Mouse (Mus musculus): ENCODE data around the gene Zc3h12d.
"Not testable (repeated sequence)": the region's sequence is repeated elsewhere in the genome, so short reads cannot be mapped to it uniquely, and the experiment has no call there.

Gene Zc3h12d

DNA sequence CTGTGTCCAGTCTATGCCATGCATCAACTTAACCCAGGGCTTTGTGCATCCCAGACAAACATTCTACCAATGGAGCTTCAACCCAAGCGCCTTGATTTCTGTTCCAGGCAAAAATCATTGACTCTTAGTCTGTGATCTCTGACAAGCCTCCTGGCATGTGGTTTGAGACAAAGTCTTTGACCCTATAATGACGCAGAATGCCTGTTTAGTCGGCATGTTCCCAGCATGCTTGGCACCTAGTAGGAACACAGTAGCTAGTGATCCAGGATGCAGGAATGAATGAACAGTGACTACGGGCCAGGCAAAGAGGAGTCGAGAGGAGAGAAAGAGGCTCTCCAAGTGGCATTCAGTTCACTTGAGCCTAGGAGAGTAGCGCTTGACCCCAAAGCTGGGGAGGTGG, 31.1 kb downstream of the Zc3h12d start:
- ChIA-PET POLR2A (no interaction called here), CTCF (interaction anchor here in 1 of 4 experiments (0.6 kb wide), 2 partner anchors 232 to 530 kb away, joined by 3 to 4 read pairs; no protein-coding TSS in a partner anchor)

DNA sequence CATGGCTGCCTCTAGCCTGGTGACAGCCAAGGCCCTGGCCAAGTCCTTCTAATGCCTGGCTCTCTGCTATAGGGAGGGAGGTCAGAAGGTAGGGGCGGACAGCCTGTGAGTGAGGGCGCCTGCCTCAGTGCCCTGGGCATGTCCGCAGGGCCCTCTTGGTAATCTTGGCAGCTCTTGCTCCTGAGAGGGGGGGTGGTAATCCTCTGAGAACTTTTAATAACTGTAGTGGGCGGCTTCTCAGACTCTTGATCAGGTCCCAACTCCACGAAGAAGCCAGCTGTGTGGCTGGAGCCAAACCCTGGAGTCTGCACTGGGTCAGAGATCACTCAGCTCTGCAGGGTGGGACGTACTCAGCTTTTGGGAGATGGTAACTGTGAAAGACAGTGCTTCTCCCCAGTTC, 31.9 kb downstream of the Zc3h12d start:
- POLR2A ChIA-PET = no interaction called here

DNA sequence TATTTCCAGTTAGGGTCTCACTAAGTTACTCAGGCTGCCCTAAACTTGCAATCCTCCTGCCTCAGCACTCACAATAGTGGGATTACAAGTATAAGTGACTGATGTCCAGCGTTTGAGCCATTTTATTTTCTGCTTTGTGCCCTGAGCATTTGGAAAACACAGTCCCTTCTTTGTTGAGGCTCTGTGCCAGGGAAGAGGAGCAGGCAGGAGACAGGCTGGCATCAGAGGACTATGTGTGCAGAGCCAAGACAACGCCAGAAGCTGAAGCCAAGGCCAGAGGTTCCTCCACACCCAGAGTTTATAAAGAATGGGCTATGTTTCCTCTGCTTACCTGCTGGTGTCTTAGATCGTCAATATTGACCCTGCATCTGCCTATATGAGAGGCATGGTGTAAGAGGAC, 32.5 kb downstream of the Zc3h12d start:
- CTCF ChIA-PET = no interaction called here
- POLR2A ChIA-PET = interaction anchor here in 1 of 4 experiments (0.7 kb wide), 1 partner anchor 383 kb away, joined by 3 read pairs; no protein-coding TSS in a partner anchor

More for the DNA sequence above, 31.9 kb downstream of the Zc3h12d start:
- CTCF ChIA-PET = interaction anchor here in 1 of 4 experiments (0.6 kb wide), 2 partner anchors 381 to 530 kb away, joined by 4 to 6 read pairs; no protein-coding TSS in a partner anchor

DNA sequence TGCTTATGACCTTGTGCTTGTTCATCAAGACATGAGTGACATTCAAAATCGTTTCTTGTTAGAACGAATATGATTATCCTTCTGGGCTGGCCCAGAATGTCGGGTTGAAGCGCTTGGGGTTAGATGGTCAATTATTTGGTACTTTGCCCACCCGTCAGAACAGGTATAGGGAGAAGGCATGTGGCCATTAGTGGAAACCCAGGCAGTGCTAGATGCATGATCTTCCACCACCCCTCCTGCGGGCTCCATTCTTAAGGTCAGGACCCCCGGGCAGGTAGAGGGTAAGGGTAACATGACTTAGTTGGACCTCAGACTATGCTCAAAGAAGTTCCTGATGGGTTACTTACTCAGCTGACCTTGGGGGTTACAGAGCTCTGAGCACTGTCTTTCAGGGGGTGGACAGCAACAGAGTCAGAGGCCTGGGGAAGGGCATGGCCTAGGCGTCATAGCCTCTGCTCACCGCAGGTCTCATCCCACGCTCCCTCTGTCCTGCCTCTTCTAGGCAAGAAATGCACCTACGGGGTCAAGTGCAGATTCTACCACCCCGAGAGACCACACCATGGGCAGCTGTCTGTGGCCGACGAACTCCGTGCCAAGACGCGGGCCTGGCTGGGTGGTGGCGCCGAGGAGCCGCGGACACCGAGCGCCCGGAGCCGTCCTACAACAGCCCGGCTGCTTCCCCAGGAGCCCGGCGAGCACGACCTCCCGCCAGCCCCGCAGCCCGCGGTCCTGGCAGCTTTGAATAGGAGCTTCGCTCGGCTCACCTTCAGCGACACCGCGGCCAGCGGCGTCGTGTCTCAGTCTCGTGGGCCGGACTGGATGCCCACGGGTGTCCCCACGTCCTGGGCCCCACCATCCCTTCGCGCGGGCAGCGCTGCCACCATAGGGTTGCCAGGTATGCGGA, 34.7 kb downstream of the Zc3h12d start:
- ChIA-PET CTCF (interaction anchor here in 3 of 4 experiments (0.6 to 1.4 kb wide), 3 partner anchors 18 to 329 kb away, joined by 3 to 7 read pairs (median 3); no protein-coding TSS in a partner anchor), POLR2A (interaction anchor here in 1 of 4 experiments (0.9 kb wide), 1 partner anchor 129 kb away, joined by 3 read pairs; no protein-coding TSS in a partner anchor)

DNA sequence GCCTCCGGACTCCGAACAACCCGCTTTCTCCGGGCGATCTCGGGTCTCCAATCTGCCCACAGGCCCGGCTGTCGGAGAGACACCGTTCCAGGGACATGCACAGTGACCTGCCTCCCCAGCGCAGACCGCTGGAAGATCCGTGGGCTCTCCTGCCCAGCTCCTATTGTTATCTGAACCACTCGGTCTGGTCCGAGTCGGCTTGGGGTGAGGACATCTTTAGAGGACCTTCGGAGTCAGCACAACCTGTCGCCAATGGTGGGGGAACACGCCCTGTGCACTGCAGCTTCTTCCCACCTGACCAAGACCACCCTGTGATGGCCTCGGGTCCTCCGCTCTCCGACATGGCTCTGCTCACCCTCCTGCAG, 35.4 kb downstream of the Zc3h12d start:
- POLR2A ChIA-PET = interaction anchor here in 1 of 4 experiments (0.9 kb wide), 1 partner anchor 130 kb away, joined by 3 read pairs; no protein-coding TSS in a partner anchor
- CTCF ChIA-PET = interaction anchor here in 1 of 4 experiments (0.6 kb wide), 1 partner anchor 17 kb away, joined by 3 read pairs; no protein-coding TSS in a partner anchor

DNA sequence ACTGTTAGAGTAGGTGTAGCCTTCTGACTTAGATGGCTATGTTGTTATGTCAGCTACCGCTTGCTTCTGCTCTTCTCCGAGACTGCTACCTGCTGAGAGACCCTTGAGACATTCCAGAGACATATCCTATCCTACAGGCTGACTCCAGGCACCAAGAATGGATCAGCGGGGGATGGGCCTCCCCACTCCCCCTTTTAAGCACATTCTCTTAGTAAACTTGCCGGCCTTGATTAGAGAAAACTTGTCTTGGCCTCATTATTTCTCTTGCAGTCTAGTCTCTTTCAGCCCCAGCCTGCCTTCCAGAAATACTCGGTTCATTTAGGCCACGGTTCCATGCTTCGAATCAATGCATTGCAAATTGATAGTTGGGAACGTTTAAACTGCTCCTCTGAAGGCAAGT, 37.5 kb downstream of the Zc3h12d start:
- CTCF ChIA-PET = interaction anchor here in 1 of 4 experiments (0.9 kb wide), 1 partner anchor 326 kb away, joined by 7 read pairs; no protein-coding TSS in a partner anchor

DNA sequence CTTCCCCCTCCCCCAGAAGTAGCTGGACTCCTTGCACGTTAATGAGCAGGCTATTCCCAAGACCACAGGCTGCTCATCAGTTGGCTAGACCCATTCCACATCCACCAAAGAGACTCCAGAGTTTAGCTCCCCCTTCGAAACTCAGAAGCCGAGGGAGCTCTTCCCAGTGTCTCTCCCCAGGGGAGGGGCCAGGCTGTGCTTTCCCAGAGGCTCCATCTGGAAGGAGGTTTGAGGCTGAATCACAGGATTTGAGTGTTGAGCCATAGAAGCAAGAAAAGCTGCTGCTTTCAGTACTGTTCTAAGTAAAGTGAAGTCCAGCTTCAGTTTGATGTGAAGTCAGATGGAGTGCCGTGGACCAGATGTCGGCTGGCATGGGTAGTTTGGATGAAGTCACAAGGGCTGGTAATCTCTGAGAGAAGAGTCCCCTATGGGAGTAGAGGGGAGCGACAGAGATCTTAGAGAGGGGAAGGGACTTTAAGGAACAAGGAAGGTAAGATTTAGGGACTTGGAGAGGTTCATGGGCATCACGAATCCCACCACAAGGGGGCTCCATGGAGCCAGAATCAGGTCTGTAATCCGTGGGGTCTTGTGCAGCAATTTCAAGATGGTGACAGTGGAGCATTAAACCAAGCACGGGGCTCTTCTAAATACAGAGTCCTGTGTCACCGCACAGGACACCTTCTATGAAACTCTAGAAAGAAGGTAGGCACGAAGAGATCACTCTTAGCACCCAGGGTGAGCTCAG, 38.5 kb downstream of the Zc3h12d start:
- ChIA-PET CTCF (interaction anchor here in 3 of 4 experiments (0.8 to 1.2 kb wide), 6 partner anchors 37 to 371 kb away, joined by 3 to 7 read pairs (median 4); no protein-coding TSS in a partner anchor), POLR2A (interaction anchor here in 1 of 4 experiments (0.6 to 0.7 kb wide), 2 partner anchors 29 to 947 kb away, joined by 3 to 4 read pairs; no protein-coding TSS in a partner anchor)

More for the DNA sequence above, 37.5 kb downstream of the Zc3h12d start:
- POLR2A ChIA-PET = no interaction called here

DNA sequence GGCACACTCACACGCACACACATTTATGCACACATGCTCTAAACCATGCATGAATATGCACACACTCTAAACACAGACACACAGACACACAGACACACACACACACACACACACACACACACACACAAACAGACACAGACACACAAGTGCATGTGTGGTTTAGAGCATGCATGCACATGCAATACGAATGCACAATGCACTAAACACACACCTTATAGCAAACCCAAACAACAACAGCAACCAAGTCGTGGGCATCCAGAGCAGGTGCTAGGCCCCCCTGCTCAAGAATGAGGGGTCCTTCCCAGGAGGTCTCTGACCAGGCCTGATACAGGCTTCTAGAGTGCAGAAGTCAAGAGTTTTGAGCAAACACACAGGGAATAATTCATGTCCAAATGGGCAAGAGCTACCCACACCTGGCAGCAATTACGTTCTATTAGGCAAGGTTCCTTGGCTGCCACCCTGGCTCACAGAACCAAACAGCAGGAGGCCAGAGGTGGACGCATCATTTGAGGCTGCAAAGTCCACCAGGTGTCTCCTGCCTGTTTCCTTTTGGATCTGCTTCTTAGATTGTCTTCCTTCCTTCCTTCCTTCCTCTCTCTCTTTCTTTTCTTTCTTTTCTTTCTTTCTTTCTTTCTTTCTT, 39.2 kb downstream of the Zc3h12d start:
- CTCF ChIA-PET = interaction anchor here in 2 of 4 experiments (0.9 to 1.2 kb wide), 4 partner anchors 79 to 371 kb away, joined by 3 to 5 read pairs (median 4); no protein-coding TSS in a partner anchor
- POLR2A ChIA-PET = interaction anchor here in 1 of 4 experiments (0.7 kb wide), 1 partner anchor 99 kb away, joined by 3 read pairs; no protein-coding TSS in a partner anchor

DNA sequence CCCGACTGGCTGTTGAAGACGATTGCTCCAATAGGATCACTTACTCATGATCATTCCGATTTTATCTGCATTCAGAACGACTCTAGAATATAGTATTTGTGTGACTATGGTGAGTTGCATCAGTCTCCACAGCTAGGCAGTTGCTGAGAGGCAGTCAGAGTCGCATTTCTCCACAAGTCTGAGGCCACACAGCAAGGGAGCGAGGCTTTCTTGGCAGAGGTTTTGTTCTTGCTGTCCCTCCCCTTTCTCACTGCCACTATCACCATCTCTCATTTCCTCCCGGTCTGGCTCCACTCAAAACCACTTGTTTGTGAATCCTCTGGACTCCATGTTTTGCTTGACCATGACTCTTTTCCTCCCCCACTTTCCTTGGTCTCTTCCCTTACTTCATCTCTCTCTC, 41.9 kb downstream of the Zc3h12d start:
- ChIA-PET POLR2A (interaction anchor here in 1 of 4 experiments (0.6 kb wide), 1 partner anchor 852 kb away, joined by 4 read pairs; no protein-coding TSS in a partner anchor), CTCF (no interaction called here)

DNA sequence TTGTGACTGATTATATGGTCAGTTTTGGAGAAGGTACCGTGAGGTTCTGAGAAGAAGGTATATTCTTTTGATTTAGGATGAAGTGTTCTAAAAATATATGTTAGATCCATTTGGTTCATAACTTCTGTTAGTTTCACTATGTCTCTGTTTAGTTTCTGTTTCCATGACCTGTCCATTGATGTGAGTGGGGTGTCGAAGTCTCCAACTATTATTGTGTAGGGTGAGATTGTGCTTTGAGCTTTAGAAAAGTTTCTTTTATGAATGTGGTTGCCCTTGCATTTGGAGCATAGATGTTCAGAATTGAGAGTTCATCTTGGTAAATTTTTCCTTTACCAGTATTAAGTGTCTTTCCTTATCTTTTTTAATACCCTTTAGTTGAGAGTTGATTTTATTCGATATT, 48.0 kb downstream of the Zc3h12d start:
- CTCF ChIA-PET, POLR2A ChIA-PET: not testable (repeated sequence)

DNA sequence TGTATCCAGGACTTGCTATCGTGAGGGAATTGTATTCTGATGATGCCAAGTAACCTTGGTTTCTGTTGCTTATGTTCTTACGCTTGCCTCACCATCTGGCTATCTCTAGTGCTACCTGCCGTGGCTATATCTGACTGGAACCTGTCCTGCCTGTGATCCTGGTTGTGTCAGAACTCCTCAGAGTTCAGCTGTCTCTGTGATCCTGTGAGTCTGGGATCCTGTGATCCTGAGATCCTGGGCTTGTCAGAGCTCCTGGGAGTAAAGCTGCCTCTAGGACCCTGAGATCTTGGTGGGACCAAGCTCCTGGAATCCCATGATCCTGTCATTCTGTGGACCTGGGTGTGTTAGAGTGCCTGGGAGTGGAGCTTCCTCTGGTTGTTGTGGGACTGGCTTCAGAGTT, 49.7 kb downstream of the Zc3h12d start:
- ChIA-PET POLR2A (no interaction called here), CTCF (interaction anchor here in 3 of 4 experiments (1.6 to 1.7 kb wide), 3 partner anchors 314 kb away, joined by 3 to 7 read pairs (median 6); no protein-coding TSS in a partner anchor)

DNA sequence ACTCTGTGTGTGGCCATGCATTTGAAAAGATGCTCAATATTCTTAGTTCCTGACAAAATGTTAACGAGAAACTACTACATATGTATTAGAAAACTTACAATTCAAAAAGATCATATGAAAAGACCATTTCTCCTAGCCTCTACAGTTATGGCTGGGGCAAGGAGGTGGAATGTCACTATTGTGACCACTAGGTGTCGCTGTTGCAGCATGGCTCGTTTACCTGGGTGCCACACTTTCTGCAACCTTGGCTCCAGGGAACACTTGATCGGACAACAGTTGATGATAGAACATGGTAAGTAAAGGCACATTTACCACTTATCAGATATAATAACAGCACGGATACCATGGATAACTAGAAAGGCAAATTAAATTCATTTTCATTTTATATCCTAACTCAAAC, 51.3 kb downstream of the Zc3h12d start:
- POLR2A ChIA-PET = no interaction called here
- CTCF ChIA-PET = interaction anchor here in 2 of 4 experiments (0.6 to 1.7 kb wide), 3 partner anchors 195 to 313 kb away, joined by 3 to 9 read pairs (median 7); no protein-coding TSS in a partner anchor

DNA sequence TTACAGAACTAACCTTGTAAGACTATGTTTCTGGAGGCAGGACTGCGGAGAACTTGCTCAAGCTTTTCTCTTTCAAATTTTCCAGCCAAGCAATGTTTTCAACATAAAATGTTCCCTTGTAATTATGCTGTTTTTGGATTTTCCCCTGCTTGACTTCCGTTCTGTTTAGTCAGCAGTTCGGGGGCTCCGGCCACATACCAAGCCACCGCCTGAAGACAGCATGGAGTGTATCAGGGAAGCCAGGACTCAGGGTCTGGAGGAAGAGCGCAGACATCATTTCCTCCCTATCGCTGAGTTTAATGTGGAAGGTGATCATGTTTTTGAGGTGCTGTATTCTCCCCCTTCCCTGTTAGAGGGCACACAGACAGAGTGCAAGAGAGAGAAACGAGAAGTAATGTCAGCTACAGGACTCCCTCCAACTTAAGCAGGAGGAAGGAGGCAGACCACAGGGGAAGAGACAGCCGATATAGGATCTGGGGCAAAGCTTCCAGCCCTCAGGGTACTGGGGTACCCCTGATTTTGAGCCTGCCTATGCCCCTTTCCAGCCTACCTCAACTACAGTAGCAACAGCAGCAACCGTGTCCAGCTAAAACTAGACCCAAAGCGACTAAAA, 56.1 kb downstream of the Zc3h12d start:
- CTCF ChIA-PET = interaction anchor here in 1 of 4 experiments (1.0 kb wide), 1 partner anchor 308 kb away, joined by 3 read pairs; no protein-coding TSS in a partner anchor

DNA sequence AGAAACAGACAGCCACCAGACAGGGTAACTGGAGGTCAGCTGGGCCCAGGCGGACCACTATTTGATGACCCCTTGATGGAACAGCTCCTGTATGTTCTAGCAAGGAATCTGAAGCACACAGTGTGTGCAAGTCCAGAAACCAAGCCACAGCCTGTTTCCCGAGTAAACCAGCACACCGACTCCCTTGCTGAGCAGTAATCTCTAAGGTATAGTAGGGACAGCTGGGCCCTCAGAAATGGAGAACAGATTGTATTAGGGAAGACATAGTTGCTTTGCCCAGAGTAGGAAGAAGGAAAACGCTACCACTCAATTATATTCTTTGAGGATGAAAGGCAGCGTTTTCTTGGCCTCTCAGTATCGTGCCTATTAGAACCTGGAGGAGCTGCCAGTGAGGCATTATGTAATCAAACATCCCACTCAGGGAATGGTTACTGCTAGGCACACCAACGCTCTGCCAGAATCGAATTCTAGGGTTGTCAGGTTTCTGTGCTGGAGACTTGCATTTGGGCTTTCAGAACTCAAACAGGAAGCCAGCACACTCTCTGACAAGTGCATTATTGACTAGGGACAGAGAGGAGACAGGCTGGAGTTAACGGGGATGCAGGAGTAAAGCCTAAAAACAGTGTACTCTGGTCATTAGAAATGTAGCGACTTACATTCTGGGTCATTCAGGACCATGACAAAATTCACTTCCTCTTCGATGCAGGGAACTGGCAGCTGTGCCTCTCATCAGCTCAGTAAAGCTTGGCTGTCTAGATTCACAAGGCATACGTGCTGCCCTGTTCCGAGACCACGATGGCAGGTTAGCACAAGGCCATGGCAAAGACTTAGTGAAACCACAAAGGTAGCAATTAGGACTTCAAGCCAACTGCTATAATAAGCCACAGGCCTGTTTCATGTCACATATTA, 68.7 kb downstream of the Zc3h12d start:
- POLR2A ChIA-PET = interaction anchor here in 1 of 4 experiments (2.3 kb wide), 1 partner anchor 10 kb away, joined by 6 read pairs; no protein-coding TSS in a partner anchor
- CTCF ChIA-PET = interaction anchor here in 1 of 4 experiments (1.3 kb wide), 1 partner anchor 295 kb away, joined by 3 read pairs; no protein-coding TSS in a partner anchor

More for the DNA sequence above, 56.1 kb downstream of the Zc3h12d start:
- POLR2A ChIA-PET = interaction anchor here in 1 of 4 experiments (0.6 kb wide), 1 partner anchor 271 kb away, joined by 3 read pairs; no protein-coding TSS in a partner anchor

DNA sequence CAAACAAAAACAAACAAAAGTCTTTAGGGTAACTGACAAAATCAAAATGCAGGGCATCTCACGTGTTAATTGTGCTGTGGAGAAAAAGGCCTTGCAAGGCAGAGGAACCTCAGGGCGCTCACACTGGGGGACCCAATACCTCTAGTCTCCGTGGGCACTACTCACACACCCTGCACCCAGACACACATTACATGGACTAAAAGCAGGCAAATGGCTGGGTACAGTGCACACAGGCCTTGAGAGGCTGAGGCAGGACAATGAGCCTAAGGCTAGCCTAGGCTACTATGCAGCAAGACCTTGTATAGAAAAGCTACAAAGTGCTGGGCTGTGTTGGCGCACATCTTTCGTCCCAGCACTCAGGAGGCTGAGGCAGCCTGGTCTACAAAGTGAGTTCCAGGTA, 71.9 kb downstream of the Zc3h12d start:
- CTCF ChIA-PET = no interaction called here
- POLR2A ChIA-PET = no interaction called here

DNA sequence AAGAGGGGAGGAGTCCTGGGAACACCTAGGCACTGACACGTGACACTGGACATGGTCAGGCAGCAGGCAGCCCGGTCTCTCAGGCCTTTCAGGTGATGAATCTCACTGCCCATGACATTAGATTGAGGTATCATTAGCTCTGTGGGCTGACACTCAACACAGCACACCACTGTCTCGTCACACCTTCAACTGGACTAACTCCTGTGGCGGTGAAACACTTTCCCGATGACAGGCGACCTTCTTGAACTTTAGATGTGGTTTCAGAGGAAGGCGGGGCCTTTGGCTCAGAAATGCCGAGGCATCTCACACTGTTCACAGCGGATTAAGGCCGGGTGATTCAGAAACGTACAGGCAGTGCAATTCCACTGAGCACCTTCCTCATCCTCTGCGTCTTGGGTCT, 74.9 kb downstream of the Zc3h12d start:
- ChIA-PET POLR2A (no interaction called here), CTCF (no interaction called here)

DNA sequence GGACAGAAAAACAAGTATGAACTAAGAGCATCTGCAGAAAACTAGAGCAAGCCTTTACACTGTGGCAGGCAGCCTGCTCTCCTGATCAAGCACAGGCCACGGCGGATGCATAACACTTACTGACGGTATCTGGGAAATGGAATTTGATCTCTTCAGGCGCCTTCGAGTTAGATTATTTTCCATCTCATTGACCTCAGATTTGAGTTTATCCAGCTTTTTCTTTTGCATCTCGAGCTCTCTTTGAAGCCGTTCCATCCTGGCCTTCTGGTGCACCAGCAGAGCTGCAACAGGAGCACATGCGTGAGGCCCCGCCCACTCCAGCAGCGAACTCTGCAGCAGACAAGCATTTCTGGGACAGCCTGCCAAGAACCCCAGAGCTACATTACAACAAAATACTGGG, 79.0 kb downstream of the Zc3h12d start:
- CTCF ChIA-PET = no interaction called here
- POLR2A ChIA-PET = interaction anchor here in 2 of 4 experiments (0.9 to 1.9 kb wide), 3 partner anchors 9 to 11 kb away, joined by 3 to 6 read pairs (median 5); no protein-coding TSS in a partner anchor
